ENCODE assay signal across 8 mouse cellular contexts in genomic region chr17:8468716-8469344, GRCm38 (mm10). TPM values are rescaled to one million over a fixed set of nuclear protein-coding genes. Genes with fewer than 3 reads are reported as not detected.
DNase-seq lines count a peak whose midpoint lies in the region; ATAC-seq and TF ChIP-seq lines count a peak whose summit lies in the region.
"Had no signal": no experiment of that assay in that cellular context is flagged by ENCODE, and none has a peak within 500 bp of the region (broad histone marks: within the 10 kb centered on the region; RNA-seq: fewer than 3 reads in every experiment).

No protein-coding gene starts in this region.

- H3K27ac ChIP-seq in cortical plate, adult 2 months (ENCODE audit: insufficient read depth, low read length), result no peak overlapping the region
- no peak overlapping the region for H3K27ac ChIP-seq in midbrain, embryonic 14.5 days (replicated peaks; ENCODE audit: low read depth, low read length)
- H3K27ac ChIP-seq in spleen, adult 2 months (ENCODE audit: insufficient read depth, low read length), result no peak overlapping the region

- H3K9ac ChIP-seq in midbrain, embryonic 14.5 days (replicated peaks; ENCODE audit: low read length), result 0 out of 2 replicates have a peak overlapping the region, but pooled peaks have one; percentile 2

- TF ChIP-seq CTCF in cortical plate, adult 2 months (IDR thresholded peaks at IDR 0.05; ENCODE audit: extremely low read depth, insufficient read depth, low read length), result peak; percentile 85
- peak; percentile 75 for TF ChIP-seq CTCF in spleen, adult 2 months (IDR thresholded peaks at IDR 0.05; ENCODE audit: extremely low read depth, insufficient read depth, insufficient read length, insufficient replicate concordance)

- peak overlapping the region; percentile 26; the same call in 1 of the 2 replicates for H3K4me2 ChIP-seq in midbrain, embryonic 14.5 days (ENCODE audit: low read length)

- peaks cover 3% of the 10 kb centered on the region; the same call in 1 of the 2 replicates for H3K27me3 ChIP-seq in midbrain, embryonic 14.5 days (ENCODE audit: control insufficient read depth, insufficient read depth, low read length)
- no peaks in the 10 kb centered on the region for H3K27me3 ChIP-seq in spleen, adult 2 months (ENCODE audit: control insufficient read depth, insufficient read depth, low read length)

- TF ChIP-seq POLR2A in cortical plate, adult 2 months (IDR thresholded peaks at IDR 0.05; ENCODE audit: extremely low read depth, insufficient read depth, low read length), result no peak
- no peak for TF ChIP-seq POLR2A in spleen, adult 2 months (IDR thresholded peaks at IDR 0.05; ENCODE audit: low read depth, low read length)

- H3K9me3 ChIP-seq in midbrain, embryonic 14.5 days (ENCODE audit: control insufficient read depth, low read length), result no peaks in the 10 kb centered on the region

- H3K4me3 ChIP-seq in cortical plate, adult 2 months (ENCODE audit: insufficient read depth, low read length), result no peak overlapping the region
- H3K4me3 ChIP-seq in midbrain, embryonic 14.5 days (replicated peaks; ENCODE audit: low read depth, low read length), result no peak overlapping the region
- H3K4me3 ChIP-seq in spleen, adult 2 months (ENCODE audit: extremely low read depth, insufficient read depth, insufficient read length), result no peak overlapping the region

- no peaks in the 10 kb centered on the region for H3K36me3 ChIP-seq in midbrain, embryonic 14.5 days (ENCODE audit: control insufficient read depth, insufficient read depth, low read length)
- no peaks in the 10 kb centered on the region for H3K36me3 ChIP-seq in spleen, adult 2 months (ENCODE audit: control insufficient read depth, insufficient read depth, low read length)

- no peak; the same call in 1 of the 2 replicates for ATAC-seq in midbrain, embryonic 14.5 days (ENCODE audit: low FRiP score, low TSS enrichment)

- peak; percentile 79 to 84 for DNase-seq in adrenal gland, adult 18-20 months (ENCODE audit: low spot score in 2 of 2)
- DNase-seq in gastrocnemius, postnatal 14 days, result peak; percentile 76
- DNase-seq in kidney, adult 18-20 months, result peak; percentile 79
- peak; percentile 87 to 89 for DNase-seq in left cerebral cortex, postnatal 36 days (ENCODE audit: low spot score in 2 of 2)
- DNase-seq in midbrain, embryonic 14.5 days, result peak; percentile 94
- peak in 1 of 2 experiments; percentile 48 for DNase-seq in spleen, adult 2 months (ENCODE audit: low read depth in 1 of 2, low spot score in 2 of 2)

- 15% methylated on average over 19 of the region's 19 CpGs for WGBS in midbrain, embryonic 14.5 days
- 16% methylated on average over 19 of the region's 19 CpGs for WGBS in spleen, adult 2 months

- intact Hi-C loops in gastrocnemius, postnatal 14 days (cut with DNase I; ENCODE audit: low total_unique reads), result loop anchor here (2.0 kb wide), 1 partner anchor 124 kb away; no protein-coding TSS in a partner anchor
- intact Hi-C loops in left cerebral cortex, postnatal 36 days (cut with DNase I), result loop anchor here (1.0 to 5.0 kb wide), 2 partner anchors 58 to 123 kb away; partner anchors contain the start of gene Pde10a

- peaks cover 1% of the 10 kb centered on the region; the same call in 1 of the 2 replicates for H3K4me1 ChIP-seq in cortical plate, adult 2 months (ENCODE audit: control insufficient read depth, insufficient read depth, low read length)
- H3K4me1 ChIP-seq in midbrain, embryonic 14.5 days (ENCODE audit: control insufficient read depth, insufficient read depth, low read length), result no peaks in the 10 kb centered on the region
- no peaks in the 10 kb centered on the region for H3K4me1 ChIP-seq in spleen, adult 2 months (ENCODE audit: control insufficient read depth, insufficient read depth, insufficient read length)

RNA-seq across cellular contexts. Expression of gene T, which starts 34.6 kb away (rescaled TPM):
- not detected for total RNA-seq in adrenal gland, adult 18-20 months (2021)
- polyA plus RNA-seq in cortical plate, adult 2 months (2012; rRNA removed), result 0.10 and 0.11 TPM in 2 replicates
- total RNA-seq in gastrocnemius, postnatal 14 days (2021), result not detected
- not detected for total RNA-seq in left cerebral cortex, postnatal 36 days (2021)
- polyA plus RNA-seq in midbrain, embryonic 14.5 days (2014; fragmentation: Nextera tagmentation; extraction: Ambion mirVana), result 0.39 and 0.43 TPM in 2 replicates
- not detected in 2 replicates for polyA plus RNA-seq in spleen, adult 2 months (2012; rRNA removed)
- total RNA-seq: neutrophil, adult 5-6 weeks had no signal

RNA-seq across cellular contexts. Expression of gene Pde10a, which starts 56.3 kb away (rescaled TPM):
- 100 to 1,000 TPM in 1 of 2 experiments, 10 to 100 TPM in 1; 33.0 to 117 TPM for total RNA-seq in adrenal gland, adult 18-20 months (2021)
- polyA plus RNA-seq in cortical plate, adult 2 months (2012; rRNA removed), result 24.0 and 71.9 TPM in 2 replicates
- 1 to 10 TPM; 5.2 to 6.5 TPM for total RNA-seq in gastrocnemius, postnatal 14 days (2021)
- total RNA-seq in left cerebral cortex, postnatal 36 days (2021), result 100 to 1,000 TPM in 1 of 2 experiments, 10 to 100 TPM in 1; 75.0 to 128 TPM
- polyA plus RNA-seq in midbrain, embryonic 14.5 days (2014; fragmentation: Nextera tagmentation; extraction: Ambion mirVana), result 14.1 and 15.2 TPM in 2 replicates
- 1.5 and 3.2 TPM in 2 replicates for polyA plus RNA-seq in spleen, adult 2 months (2012; rRNA removed)
- total RNA-seq: neutrophil, adult 5-6 weeks had no signal

Comparison
In these comparisons a context has a peak if more than half of its experiments do, and no peak if none do; other contexts are left out.
1. RNA of gene Pde10a, which starts 56.3 kb away (total RNA-seq): 75.0 to 128 TPM in left cerebral cortex, postnatal 36 days and 33.0 to 117 TPM in adrenal gland, adult 18-20 months; 5.2 to 6.5 TPM in gastrocnemius, postnatal 14 days; every median in the first group is over 4 times any median in the second.